Mouse (Mus musculus): ENCODE data around the gene Rcan2.

DNA sequence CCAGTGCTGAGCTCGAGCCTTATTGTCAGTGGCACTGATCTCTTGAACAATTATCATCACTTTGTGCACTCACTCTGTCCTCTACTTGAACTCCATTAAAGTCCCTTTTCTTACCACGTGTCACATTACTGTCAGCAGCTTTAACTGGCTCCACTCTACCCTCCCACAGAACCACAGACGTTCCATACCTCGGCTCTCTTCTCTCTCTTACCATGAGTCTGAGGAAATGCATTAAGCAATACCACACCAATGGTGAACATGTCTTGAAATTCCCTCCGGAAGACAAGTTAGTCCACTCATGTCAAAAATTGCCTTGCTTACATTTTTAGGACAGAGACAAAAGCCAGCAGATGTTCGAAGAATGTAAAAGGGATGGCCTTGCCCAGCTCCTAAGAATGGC is 267.7 kb downstream of the Rcan2 start:
- TF ChIP-seq CTCF (conservative IDR thresholded peaks at IDR 0.05; ENCODE audit: low read length): no peak
- no peak for TF ChIP-seq POU5F1 (IDR thresholded peaks at IDR 0.05; ENCODE audit: borderline replicate concordance, low read length)
- TF ChIP-seq NANOG (IDR thresholded peaks at IDR 0.05; ENCODE audit: borderline replicate concordance, low read length): no peak

Measured in E14TG2a.4 (cell line).